Mouse (Mus musculus): ENCODE measurements at regions not wholly inside any gene's neighbourhood (a gene's known extent, or its start where the extent isn't known, plus 50 kb on each side); places are given as distances from the start of the nearest gene placed in this dataset.

DNA sequence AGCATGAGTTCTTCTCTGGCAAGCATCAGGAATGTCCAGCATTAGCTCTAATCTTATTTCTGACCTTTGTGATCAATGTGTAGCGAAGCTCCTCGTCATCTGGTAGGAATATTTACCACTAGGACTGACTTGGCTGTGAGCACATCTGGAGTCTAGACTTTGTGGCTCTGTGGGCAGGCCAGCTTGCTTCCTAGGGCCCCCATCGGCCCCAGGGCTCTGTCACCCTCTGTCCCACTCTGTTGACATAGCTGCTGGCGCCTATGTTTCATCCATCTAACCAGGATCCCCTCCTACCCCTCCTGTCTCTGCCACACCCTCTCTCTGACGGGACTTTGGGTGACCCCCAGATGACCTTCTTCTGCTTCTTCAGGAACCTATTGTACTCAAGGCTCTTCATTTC lies 520.6 kb upstream of the Id2 start:
- Histone ChIP-seq H3K4me1 (no peaks in the 10 kb centered on the region), H3K27me3 (replicated peaks) (no peaks in the 10 kb centered on the region), H3K4me3 (replicated peaks) (no peak overlapping the region), H3K9me3 (no peaks in the 10 kb centered on the region), H3K36me3 (replicated peaks; ENCODE audit: low read length) (no peaks in the 10 kb centered on the region)
- TF ChIP-seq GATA1 (IDR thresholded peaks at IDR 0.05; ENCODE audit: borderline replicate concordance, low read length) (no peak), FLI1 (IDR thresholded peaks at IDR 0.05; ENCODE audit: low read length) (no peak)

DNA sequence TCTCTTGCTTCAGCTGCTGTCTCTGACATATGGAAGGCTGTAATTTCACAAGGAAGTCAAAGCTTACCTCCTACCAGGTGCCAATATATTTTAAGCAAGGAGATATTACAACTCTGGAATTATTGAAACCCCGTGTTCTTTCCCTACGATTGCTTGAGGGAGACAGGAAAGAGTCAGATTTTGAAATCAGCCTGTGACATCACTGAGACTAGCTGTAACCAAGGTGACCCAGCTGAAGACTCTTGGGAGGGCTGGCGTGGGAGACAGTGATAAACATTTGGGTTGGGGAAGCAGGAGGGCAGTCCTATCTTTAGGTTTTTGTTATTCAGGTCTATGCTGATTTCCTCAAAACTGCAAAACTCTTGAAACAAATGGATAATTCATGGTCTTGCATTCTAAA lies 518.4 kb upstream of the Id2 start:
- H3K9me3 ChIP-seq: no peaks in the 10 kb centered on the region
- no peaks in the 10 kb centered on the region for H3K36me3 ChIP-seq (replicated peaks; ENCODE audit: low read length)
- H3K4me1 ChIP-seq: peaks cover under 1% of the 10 kb centered on the region; the same call in 1 of the 2 replicates
- no peaks in the 10 kb centered on the region for H3K27me3 ChIP-seq (replicated peaks)
- no peak for TF ChIP-seq GATA1 (IDR thresholded peaks at IDR 0.05; ENCODE audit: borderline replicate concordance, low read length)
- TF ChIP-seq FLI1 (IDR thresholded peaks at IDR 0.05; ENCODE audit: low read length): no peak
- H3K4me3 ChIP-seq (replicated peaks): no peak overlapping the region

DNA sequence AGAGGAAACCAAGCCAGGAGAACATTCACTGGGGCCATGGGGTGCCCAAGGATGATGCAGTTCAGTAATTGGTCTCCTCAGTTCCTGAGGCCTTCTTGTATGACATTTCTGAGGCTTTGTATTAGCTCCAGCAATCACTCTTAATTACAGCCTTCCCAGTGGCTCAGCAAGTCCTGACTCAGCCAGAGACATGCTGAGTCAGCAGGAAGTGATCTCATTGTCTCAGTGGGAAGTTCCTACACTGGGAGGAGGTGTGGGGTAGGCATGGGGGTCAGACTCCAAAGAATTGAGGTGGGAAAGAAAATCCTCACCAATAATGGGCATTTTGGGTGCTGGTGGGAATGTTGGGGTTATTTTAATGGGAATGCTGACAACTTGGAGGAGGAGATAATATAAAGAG lies 516.5 kb upstream of the Id2 start:
- peaks cover 5% of the 10 kb centered on the region; the same call in 1 of the 2 replicates for H3K4me1 ChIP-seq
- H3K27me3 ChIP-seq (replicated peaks): no peaks in the 10 kb centered on the region
- no peaks in the 10 kb centered on the region for H3K36me3 ChIP-seq (replicated peaks; ENCODE audit: low read length)
- no peak overlapping the region for H3K4me3 ChIP-seq (replicated peaks)
- TF ChIP-seq FLI1 (IDR thresholded peaks at IDR 0.05; ENCODE audit: low read length): no peak
- TF ChIP-seq GATA1 (IDR thresholded peaks at IDR 0.05; ENCODE audit: borderline replicate concordance, low read length): no peak
- H3K9me3 ChIP-seq: no peaks in the 10 kb centered on the region

DNA sequence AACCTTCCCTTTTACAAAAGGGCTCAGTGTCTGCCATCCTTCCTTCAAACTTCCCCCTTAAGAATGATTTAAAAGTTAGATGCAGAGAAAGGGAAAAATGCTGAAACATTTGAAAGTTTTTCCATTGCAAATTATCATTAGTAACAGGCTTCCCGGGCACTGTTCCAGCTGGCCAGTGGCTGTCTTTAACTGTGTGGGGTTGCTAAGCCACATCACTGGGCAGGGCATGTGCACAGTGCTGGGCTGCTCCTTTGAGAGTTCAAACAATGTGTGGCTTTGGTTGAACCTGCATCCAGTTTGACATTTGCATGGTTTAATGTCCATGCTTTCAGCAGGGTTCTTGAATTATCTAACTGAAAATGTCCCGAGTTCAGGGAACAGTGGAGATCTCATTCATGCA lies 512.1 kb upstream of the Id2 start:
- Histone ChIP-seq H3K4me1 (peaks cover 5% of the 10 kb centered on the region; the same call in 1 of the 2 replicates), H3K9me3 (no peaks in the 10 kb centered on the region), H3K27me3 (replicated peaks) (no peaks in the 10 kb centered on the region), H3K4me3 (replicated peaks) (no peak overlapping the region), H3K36me3 (replicated peaks; ENCODE audit: low read length) (no peaks in the 10 kb centered on the region)
- no peak for TF ChIP-seq GATA1 (IDR thresholded peaks at IDR 0.05; ENCODE audit: borderline replicate concordance, low read length)
- no peak for TF ChIP-seq FLI1 (IDR thresholded peaks at IDR 0.05; ENCODE audit: low read length)

DNA sequence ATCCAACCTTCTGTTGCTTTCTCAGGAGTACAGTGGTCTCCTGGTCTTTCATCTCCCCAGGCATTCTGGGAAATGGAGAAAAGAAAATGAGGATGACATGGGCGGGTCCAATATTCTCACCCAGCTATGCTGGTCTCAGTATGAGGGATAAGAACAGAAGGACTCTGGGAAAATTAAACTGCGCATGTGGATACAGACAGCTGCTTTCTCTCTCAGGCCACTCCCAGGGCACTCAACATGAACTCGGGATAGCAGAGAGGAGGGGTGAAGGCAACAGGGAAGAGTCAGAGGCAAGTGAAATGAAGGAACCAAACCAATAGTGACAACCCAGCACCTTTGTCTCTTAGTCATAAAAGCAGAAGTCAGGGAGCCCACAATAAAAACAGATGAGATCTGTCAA lies 508.5 kb upstream of the Id2 start:
- Histone ChIP-seq H3K27me3 (replicated peaks) (no peaks in the 10 kb centered on the region), H3K4me3 (replicated peaks) (no peak overlapping the region), H3K9me3 (no peaks in the 10 kb centered on the region), H3K4me1 (peaks cover 4% of the 10 kb centered on the region; the same call in 1 of the 2 replicates), H3K36me3 (replicated peaks; ENCODE audit: low read length) (no peaks in the 10 kb centered on the region)
- TF ChIP-seq FLI1 (IDR thresholded peaks at IDR 0.05; ENCODE audit: low read length): no peak
- no peak for TF ChIP-seq GATA1 (IDR thresholded peaks at IDR 0.05; ENCODE audit: borderline replicate concordance, low read length)

DNA sequence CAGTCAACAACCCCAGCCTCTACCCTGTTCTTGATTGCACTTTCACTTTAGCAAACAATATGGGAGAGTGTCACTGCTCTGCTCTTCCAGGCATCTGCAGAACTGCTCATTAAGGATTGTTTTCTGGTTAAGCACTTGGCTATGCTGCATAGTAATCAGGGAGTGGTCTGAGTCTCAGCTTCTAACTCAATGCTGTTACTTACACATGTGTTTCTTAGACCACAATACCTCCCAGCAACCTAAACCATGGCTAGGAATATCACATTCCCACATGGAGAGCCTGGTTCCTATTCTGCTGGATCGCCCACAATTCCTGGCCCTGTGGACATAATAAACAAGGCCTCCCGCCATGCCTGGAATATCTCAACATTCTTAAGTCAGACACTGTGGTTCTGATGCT lies 493.3 kb upstream of the Id2 start:
- no peaks in the 10 kb centered on the region for H3K36me3 ChIP-seq (replicated peaks; ENCODE audit: low read length)
- H3K27me3 ChIP-seq (replicated peaks): no peaks in the 10 kb centered on the region
- H3K4me3 ChIP-seq (replicated peaks): no peak overlapping the region
- H3K4me1 ChIP-seq: no peaks in the 10 kb centered on the region
- peaks cover 15% of the 10 kb centered on the region for H3K9me3 ChIP-seq
- TF ChIP-seq FLI1 (IDR thresholded peaks at IDR 0.05; ENCODE audit: low read length) (no peak), GATA1 (IDR thresholded peaks at IDR 0.05; ENCODE audit: borderline replicate concordance, low read length) (no peak)

DNA sequence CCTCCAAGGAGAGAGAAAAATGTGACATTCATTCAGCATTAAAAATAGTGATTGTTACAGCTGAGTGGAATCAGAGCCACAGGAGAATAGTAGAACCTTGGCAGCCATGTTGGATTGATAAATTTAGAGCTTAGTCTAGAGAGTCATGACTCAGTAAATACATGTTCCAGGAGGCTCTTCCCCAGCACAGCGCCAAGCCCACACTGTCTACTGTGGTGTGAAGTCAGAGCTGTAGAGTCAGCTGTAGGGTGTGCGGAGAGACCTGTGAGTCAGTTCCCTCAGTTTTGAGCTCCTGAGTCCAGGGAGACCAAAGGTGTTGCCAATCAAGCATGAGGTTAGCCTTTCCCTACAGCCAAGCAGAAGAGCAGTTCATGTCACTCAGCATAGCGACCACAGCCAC lies 488.8 kb upstream of the Id2 start:
- TF ChIP-seq FLI1 (IDR thresholded peaks at IDR 0.05; ENCODE audit: low read length) (no peak), GATA1 (IDR thresholded peaks at IDR 0.05; ENCODE audit: borderline replicate concordance, low read length) (no peak)
- H3K36me3 ChIP-seq (replicated peaks; ENCODE audit: low read length): no peaks in the 10 kb centered on the region
- H3K27me3 ChIP-seq (replicated peaks): no peaks in the 10 kb centered on the region
- no peak overlapping the region for H3K4me3 ChIP-seq (replicated peaks)
- no peaks in the 10 kb centered on the region for H3K4me1 ChIP-seq
- peaks cover 15% of the 10 kb centered on the region for H3K9me3 ChIP-seq

DNA sequence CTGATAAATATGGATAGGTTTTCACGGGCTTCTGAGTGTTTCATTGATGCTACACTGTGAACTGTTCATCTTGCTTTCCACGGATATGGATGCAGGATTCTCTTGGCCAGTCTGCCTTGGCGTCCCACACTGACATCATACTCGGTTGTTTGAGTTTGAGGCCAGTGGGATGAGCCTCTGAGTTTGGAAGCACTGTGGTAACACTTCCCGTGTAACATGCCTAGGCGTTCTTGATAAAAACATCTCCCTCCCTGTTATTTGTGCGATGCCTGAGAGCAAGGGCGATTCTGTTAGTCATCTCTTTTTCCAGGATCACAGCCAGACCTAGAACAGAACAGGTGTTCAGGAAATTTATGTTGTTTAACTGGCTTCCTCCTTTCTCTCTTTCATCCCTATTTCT lies 482.5 kb upstream of the Id2 start:
- Histone ChIP-seq H3K9me3 (no peaks in the 10 kb centered on the region), H3K27me3 (replicated peaks) (no peaks in the 10 kb centered on the region), H3K36me3 (replicated peaks; ENCODE audit: low read length) (no peaks in the 10 kb centered on the region), H3K4me3 (replicated peaks) (no peak overlapping the region), H3K4me1 (no peaks in the 10 kb centered on the region)
- TF ChIP-seq FLI1 (IDR thresholded peaks at IDR 0.05; ENCODE audit: low read length): no peak
- no peak for TF ChIP-seq GATA1 (IDR thresholded peaks at IDR 0.05; ENCODE audit: borderline replicate concordance, low read length)

DNA sequence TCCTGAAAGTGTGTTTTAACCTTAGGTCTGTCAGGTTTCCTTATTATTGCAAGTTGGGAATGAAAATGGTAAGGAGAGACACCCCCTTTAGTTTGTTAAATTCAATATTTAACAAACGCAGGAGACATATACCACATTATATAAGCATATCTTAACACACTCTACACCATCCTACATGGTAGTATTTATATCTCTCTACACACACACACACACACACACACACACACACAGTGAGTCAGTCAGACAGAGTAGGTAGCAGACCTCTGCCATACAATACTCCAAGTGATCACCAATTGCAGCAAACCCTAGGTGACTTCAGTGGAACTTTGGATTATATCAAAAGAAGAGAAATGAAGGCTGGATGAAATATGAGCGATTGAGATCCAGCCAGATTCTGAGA lies 468.2 kb upstream of the Id2 start:
- Histone ChIP-seq H3K36me3 (replicated peaks; ENCODE audit: low read length) (no peaks in the 10 kb centered on the region), H3K9me3 (no peaks in the 10 kb centered on the region)
- TF ChIP-seq FLI1 (IDR thresholded peaks at IDR 0.05; ENCODE audit: low read length): no peak
- TF ChIP-seq GATA1 (IDR thresholded peaks at IDR 0.05; ENCODE audit: borderline replicate concordance, low read length): no peak

DNA sequence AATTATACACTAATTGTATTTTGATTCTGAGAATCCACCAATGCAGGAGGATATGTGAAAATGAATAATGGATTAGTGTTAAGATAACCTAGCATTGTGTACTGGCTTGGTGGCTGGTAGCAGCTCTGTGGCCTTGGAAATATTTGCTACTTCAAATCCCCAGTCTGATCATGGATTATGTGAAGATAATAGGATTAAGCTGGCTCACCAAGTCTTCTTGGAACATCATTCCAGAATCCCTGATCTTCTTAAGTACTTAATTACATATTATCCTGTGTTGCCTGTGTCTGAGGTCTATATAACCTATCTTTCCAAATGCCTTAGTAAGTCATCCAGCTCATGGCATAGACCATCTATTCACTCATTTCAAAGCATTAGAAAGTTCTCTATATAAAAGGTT lies 462.7 kb upstream of the Id2 start:
- Histone ChIP-seq H3K36me3 (replicated peaks; ENCODE audit: low read length) (no peaks in the 10 kb centered on the region), H3K9me3 (no peaks in the 10 kb centered on the region), H3K4me1 (no peaks in the 10 kb centered on the region), H3K27me3 (replicated peaks) (no peaks in the 10 kb centered on the region), H3K4me3 (replicated peaks) (no peak overlapping the region)
- no peak for TF ChIP-seq GATA1 (IDR thresholded peaks at IDR 0.05; ENCODE audit: borderline replicate concordance, low read length)
- TF ChIP-seq FLI1 (IDR thresholded peaks at IDR 0.05; ENCODE audit: low read length): no peak

More for the DNA sequence above, 468.2 kb upstream of the Id2 start:
- Histone ChIP-seq H3K27me3 (replicated peaks) (no peaks in the 10 kb centered on the region), H3K4me3 (replicated peaks) (no peak overlapping the region), H3K4me1 (no peaks in the 10 kb centered on the region)

DNA sequence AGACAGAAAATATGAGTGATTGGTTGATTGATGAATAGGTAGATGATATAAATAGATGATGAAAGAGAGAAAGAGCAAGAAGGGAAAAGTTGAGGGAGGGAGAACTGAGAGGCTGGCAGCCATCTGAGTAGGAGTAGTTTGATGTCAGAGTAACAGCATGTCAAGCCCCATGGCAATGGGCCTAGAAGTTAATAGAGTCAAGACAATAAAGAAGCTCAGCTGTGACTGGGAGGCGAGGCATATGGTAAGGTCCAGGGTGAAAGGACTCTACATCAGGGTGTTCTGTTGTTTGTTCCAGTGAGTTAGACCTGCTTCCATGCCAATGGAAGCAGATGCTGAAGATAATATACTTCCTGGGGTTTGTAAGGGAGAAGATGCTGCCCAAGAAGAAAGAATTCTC lies 456.7 kb upstream of the Id2 start:
- no peaks in the 10 kb centered on the region for H3K4me1 ChIP-seq
- TF ChIP-seq FLI1 (IDR thresholded peaks at IDR 0.05; ENCODE audit: low read length) (no peak), GATA1 (IDR thresholded peaks at IDR 0.05; ENCODE audit: borderline replicate concordance, low read length) (no peak)
- H3K36me3 ChIP-seq (replicated peaks; ENCODE audit: low read length): no peaks in the 10 kb centered on the region
- no peaks in the 10 kb centered on the region for H3K9me3 ChIP-seq
- H3K4me3 ChIP-seq (replicated peaks): no peak overlapping the region
- peaks cover 4% of the 10 kb centered on the region for H3K27me3 ChIP-seq (replicated peaks)

Data from megakaryocyte, embryonic 14.5 days (primary cell).